Mouse (Mus musculus) B cell, adult 67 days (primary cell): Measurements from ENCODE around the gene Plxnb2. TPM values are rescaled to one million over a fixed set of nuclear protein-coding genes. Genes with fewer than 3 reads are reported as not detected.

Experiments
- total RNA-seq, 2 experiments: library from RNA; stranded (reverse); gene quantifications; 4 replicates each; pipeline ENCODE4 v1.2.4; 2023

Gene Plxnb2
- 10 to 100 TPM in 1 of 2 experiments, 1 to 10 TPM in 1; 9.8 to 12.8 TPM for total RNA-seq

GRCm38 (mm10) chr15:89180571-89181229 is at the start of gene Plxnb2:
Gene Plxnb2 (minus strand): TSS chr15:89180788.

GRCm38 (mm10) chr15:89210915-89211715 is 30.5 kb upstream of the Plxnb2 start, which contains the start of gene Ppp6r2:
Gene Ppp6r2 (plus strand): TSS chr15:89211553.

DNA sequence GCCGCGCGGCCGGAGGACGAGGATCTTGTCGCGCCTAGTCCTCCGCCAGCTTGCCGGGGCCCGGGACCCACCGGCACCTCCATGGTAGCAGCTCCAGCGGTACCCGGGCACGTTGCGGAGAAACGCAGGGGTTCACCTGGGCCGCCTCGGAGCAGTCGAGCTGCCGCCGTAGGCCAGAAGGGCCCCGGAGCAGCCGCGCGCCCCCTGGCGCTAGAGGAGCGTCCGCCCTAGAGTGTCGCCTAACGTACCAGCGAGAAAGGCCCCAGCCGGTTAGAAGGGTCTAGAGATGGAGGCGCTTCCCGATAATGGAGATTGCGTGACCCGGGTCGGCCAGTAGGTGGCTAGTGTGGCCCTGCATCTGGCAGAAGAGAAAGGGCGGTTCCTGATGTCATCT is 15.7 kb upstream of the Plxnb2 start, which contains the start of gene Dennd6b:
Dennd6b (minus strand) TSS at position 184 of the 394 bp plus-strand sequence.

DNA sequence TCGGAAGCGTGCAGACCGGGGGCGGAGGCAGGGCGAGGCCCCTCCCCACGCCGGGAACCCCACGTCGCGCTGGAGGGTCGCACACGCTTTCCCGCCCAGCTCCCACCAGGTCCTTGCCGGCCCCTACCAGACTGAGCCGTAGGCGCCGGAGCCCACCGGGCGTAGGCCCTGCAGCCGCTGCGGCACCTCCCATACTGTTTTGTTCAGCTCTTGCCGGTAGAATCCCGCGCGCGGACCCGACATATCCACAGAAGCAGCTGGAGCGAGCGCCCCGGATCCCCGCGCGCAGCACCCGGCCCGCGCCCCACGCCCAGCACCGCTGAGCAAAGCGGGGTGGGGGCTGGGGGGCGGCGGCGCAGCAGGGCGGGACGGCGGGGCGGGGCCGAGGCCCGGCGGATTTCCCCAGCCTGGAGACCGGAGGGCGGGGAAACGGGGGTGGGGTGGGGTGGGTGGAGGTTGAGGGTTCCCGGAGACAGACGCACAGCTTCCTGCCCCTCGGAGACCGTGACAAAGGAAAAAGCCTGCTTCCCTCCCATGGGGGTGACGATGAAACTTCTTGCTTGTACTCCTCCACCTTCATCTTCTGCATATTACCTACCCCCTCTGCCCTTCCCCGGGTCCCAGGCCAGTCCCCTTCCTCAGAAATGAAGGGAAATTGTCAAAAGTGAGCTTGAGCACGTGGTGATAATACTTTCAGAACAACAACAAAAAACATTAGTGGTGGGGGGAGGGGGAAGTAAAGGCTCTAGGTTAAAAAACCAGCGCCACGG is 31.1 kb downstream of the Plxnb2 start, which contains the start of gene Mapk11:
Mapk11 (minus strand) TSS at position 358 of the 770 bp plus-strand sequence.

DNA sequence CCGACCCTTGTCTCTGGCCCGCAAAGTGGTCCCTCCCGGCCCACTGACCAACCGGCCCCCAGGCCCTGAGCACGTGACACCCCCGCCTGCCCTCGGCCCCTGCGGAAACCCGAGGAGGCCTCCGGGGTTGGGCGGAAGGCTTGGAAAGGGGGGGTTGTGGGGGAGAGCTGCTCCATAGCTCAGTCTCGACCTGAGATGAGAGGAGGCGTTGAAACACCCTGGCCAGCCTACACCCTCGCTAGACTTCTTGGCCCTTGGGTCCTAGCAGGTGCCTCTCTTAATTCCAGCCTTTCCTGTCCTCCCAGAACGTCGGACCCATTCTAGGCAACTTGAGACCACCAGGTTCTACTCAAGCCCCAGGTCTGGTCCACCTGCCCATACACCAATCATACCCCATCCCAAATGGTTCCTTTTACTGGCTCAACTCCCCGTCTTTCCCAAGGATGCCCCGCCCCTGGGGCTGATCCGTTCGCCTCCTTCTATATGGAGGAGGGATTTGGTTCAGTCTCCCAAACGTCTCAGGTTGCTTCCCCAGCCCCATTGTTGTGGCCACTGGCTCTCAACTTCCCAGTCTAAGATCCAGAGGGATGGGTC is 39.8 kb downstream of the Plxnb2 start, which contains the start of gene Mapk12:
Mapk12 (minus strand) TSS at position 45 of the 594 bp plus-strand sequence.

GRCm38 (mm10) chr15:89128382-89129350 is 51.9 kb downstream of the Plxnb2 start, which contains the start of gene Hdac10:
Gene Hdac10 (minus strand): TSS chr15:89128700.

DNA sequence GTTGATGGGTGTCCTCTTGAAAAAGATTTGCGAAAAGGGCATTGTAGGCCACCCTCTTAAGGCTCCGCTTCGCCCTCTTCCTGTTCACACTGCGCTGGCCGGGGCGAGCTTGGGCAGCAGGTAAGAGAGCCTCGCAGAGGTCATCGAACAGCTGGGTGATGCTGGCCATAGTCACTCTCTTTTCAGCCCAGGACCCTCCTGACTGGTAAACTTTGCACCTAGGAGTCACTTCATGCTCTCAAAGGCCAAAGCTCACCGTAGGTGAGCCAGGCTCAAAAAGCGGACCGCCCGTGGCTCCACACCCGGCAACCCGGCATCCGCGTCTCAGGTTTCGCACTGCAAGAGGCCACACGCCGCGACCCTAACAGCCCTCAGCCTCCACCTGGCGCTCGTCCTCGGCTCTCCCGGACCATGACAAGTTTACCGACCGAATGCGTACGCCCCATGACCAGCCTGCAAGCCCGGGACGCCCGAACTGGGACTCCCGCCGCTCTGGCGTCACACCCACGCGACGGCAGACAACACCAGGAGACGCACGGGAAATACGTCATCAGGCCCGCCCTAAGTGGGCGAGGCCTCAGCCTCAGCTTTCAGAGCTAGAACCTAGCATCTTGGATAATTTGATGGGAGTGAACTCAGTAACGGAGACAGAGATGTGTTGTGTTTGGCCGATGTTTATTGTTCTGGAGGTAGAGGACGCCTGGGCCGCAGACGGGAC is 57.8 kb downstream of the Plxnb2 start, which contains the start of gene Tubgcp6:
Tubgcp6 (minus strand) TSS at position 464 of the 718 bp plus-strand sequence.

Other genes with a start within 250 kb of the Plxnb2 start
- not detected for gene Ttll8, start 226.4 kb downstream of the Plxnb2 start, total RNA-seq
- gene Mlc1, start 201.8 kb downstream of the Plxnb2 start, total RNA-seq, result not detected
- gene Mov10l1, start 197.9 kb downstream of the Plxnb2 start, total RNA-seq, result not detected
- gene Panx2, start 121.1 kb downstream of the Plxnb2 start, total RNA-seq, result not detected
- gene Trabd, start 105.7 kb downstream of the Plxnb2 start, total RNA-seq, result 10 to 100 TPM; 57.3 to 67.8 TPM
- gene Selenoo, start 91.7 kb downstream of the Plxnb2 start, total RNA-seq, result 10 to 100 TPM; 30.7 to 31.6 TPM
- gene Tubgcp6, start 57.7 kb downstream of the Plxnb2 start, total RNA-seq, result 10 to 100 TPM; 56.5 to 64.7 TPM
- 100 to 1,000 TPM in 1 of 2 experiments, 10 to 100 TPM in 1; 99.3 to 101 TPM for gene Hdac10, start 52.1 kb downstream of the Plxnb2 start, total RNA-seq
- 10 to 100 TPM; 17.9 to 21.0 TPM for gene Mapk12, start 40.1 kb downstream of the Plxnb2 start, total RNA-seq
- gene Mapk11, start 31.2 kb downstream of the Plxnb2 start, total RNA-seq, result 10 to 100 TPM; 87.0 to 90.1 TPM
- 10 to 100 TPM; 34.3 to 37.2 TPM for gene Dennd6b, start 15.7 kb upstream of the Plxnb2 start, total RNA-seq
- gene Ppp6r2, start 30.8 kb upstream of the Plxnb2 start, total RNA-seq, result 10 to 100 TPM; 59.2 to 68.8 TPM
- 100 to 1,000 TPM; 240 to 267 TPM for gene Sbf1, start 134.5 kb upstream of the Plxnb2 start, total RNA-seq
- gene Adm2, start 141.9 kb upstream of the Plxnb2 start, total RNA-seq, result not detected
- not detected for gene Miox, start 153.6 kb upstream of the Plxnb2 start, total RNA-seq
- 10 to 100 TPM; 50.3 to 51.8 TPM for gene Lmf2, start 174.9 kb upstream of the Plxnb2 start, total RNA-seq
- gene Ncaph2, start 174.9 kb upstream of the Plxnb2 start, total RNA-seq, result 100 to 1,000 TPM; 130 to 147 TPM
- gene Sco2, start 193.1 kb upstream of the Plxnb2 start, total RNA-seq, result 10 to 100 TPM; 17.2 to 20.1 TPM
- gene Tymp, start 196.3 kb upstream of the Plxnb2 start, total RNA-seq, result 1 to 10 TPM in 1 of 2 experiments, under 1 TPM in 1; 0.59 to 1.4 TPM
- gene Odf3b, start 198.5 kb upstream of the Plxnb2 start, total RNA-seq, result not detected
- not detected for gene Klhdc7b, start 204.1 kb upstream of the Plxnb2 start, total RNA-seq
- not detected for gene Syce3, start 229.7 kb upstream of the Plxnb2 start, total RNA-seq
- gene Cpt1b, start 245.1 kb upstream of the Plxnb2 start, total RNA-seq, result 1 to 10 TPM; 6.8 to 9.8 TPM
- gene C730034F03Rik, start 248.8 kb upstream of the Plxnb2 start, total RNA-seq, result 10 to 100 TPM; 12.2 to 15.8 TPM
- not detected for gene Gm44502, start 248.9 kb upstream of the Plxnb2 start, total RNA-seq
- gene Chkb, start 249.1 kb upstream of the Plxnb2 start, total RNA-seq, result 100 to 1,000 TPM; 245 to 328 TPM